Mouse (Mus musculus) bone marrow, adult 2 months (tissue): ENCODE data around the gene Spaca5.

Experiments
- CTCF ChIP-seq: fragments of 200-500 bp; IDR thresholded peaks from 2 replicates; pipeline ENCODE4 v1.5.1; 2011; ENCODE audit warnings: low read length, control low read depth; ENCODE audit not compliant: control insufficient read depth, insufficient read depth
- POLR2A ChIP-seq: fragments of 200-500 bp; IDR thresholded peaks from 2 replicates; pipeline ENCODE4 v1.6.1; 2011; ENCODE audit warnings: low read depth, mild to moderate bottlenecking, control low read depth, low read length, borderline replicate concordance; ENCODE audit not compliant: control insufficient read depth

- TF ChIP-seq POLR2A (no peak), CTCF (no peak)
These were observed 47.3 kb downstream of the Spaca5 start, which contains the start of gene Ssxa1 for GRCm38 (mm10) chrX:21115520-21115919.
